Mouse (Mus musculus): ENCODE data around the gene Actl9.

The Actl9 gene

DNA sequence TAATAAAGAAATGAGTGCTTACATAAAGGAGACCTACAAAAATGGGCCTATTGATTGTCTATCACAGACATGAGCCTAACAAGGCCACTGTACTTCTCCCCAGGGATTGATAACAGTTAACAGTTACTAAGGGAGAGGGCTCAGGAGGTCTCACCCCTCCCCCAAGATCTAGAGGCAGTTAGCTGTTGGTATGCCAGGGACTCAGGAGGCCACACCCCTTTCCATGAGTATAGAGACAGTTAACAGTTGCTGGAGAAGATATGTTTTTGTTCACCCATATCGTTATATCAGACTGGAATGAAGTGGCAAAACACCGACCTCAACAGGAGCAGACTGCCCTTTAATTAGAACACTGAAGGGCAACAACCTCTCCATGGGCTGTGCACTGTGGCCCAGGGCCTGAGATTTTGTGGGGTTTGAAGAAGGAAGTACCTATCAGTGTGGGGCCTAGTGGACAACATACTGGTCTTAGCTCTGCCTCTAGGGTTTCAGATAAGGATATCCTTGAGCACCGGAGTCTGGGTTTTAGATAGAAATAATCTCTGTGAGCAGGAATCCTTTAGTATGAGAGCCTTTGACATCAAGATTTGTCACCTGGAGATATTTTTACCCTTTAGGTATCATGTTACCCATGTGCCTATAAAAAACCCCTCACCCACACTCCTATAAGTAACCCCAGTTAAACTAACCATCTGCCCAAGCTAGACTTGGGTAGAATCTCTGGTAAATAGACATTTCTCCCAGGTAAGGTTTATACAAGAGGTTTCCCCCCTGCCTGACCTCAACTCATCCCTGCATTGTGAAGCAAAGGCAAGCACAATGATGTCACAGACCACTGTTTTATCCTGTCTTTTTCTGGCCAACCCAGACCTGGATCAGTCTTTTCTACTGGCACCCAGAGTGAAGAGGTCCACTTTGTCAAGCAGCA is at the start of gene Actl9:
TSS of gene Actl9 (plus strand) at position 878 of the 928 bp plus-strand sequence.
- no peak for DNase-seq (ENCODE audit: extremely low read depth, insufficient read length, low spot score)

GRCm38 (mm10) chr17:33385705-33386104 is 47.0 kb upstream of the Actl9 start:
- no peak for DNase-seq (ENCODE audit: extremely low read depth, insufficient read length, low spot score)

GRCm38 (mm10) chr17:33392271-33392670 is 40.4 kb upstream of the Actl9 start:
- no peak for DNase-seq (ENCODE audit: extremely low read depth, insufficient read length, low spot score)

DNA sequence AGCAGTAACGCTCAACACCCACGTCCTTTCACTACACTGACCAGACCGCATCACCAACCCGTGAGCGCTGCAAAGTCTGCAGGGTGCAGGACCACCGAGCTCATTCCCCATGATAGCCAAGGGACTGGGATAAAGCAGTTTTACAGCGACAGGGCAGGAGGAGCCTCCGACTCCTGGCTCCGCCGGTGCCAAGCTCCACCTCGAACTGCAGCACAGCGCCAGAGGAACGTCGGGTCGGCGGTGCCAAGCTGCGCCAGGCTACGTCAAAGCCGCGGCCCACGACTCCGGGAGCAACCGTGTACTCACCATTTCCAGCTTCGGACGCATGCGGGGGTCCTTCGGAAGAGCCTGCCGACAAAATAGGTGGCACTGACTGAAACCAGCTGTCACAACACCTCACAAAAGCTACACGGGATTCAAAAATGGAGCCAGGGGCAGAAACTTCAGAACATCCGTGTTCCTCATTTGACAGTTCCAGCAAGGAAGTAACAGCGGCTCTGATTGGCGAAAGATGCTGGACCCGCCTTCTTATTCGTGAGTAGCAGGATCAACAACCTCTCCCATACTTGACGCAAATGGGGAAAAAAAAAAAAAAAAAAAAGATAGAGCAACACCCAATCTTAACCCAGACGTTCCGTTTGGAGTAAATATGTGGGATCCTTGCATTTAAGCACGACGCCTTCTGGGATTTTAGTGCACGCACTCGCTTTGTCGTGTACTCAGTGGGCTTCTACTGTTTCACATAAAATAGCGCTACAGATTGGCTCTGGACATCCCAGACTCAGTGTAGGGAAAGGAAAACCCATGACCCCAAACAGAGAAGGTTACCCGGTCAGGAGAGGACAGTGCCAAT is 38.3 kb upstream of the Actl9 start, which contains the start of gene Zfp101:
TSS of gene Zfp101 (minus strand) at position 460 of the 853 bp plus-strand sequence.
- DNase-seq (ENCODE audit: extremely low read depth, insufficient read length, low spot score) = peak; percentile 89

DNA sequence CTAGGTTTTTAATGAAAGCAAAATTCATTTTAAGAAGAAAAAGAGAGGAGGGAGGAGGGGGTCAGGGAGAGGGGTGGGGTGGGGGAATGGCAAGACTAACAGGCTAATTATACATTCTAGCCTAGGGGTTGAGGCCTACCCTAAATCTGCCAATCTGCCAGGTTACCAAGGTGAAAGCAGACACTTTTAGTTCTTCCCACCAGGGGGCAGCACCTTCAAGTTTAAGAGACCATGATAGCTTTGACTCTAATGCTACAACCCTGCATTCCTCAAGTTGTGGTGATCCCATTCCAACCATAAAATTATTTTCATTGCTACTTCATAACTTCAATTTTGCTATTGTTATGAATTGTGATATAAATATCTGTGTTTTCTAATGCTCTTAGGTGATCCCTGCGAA is 6.5 kb downstream of the Actl9 start:
- peak; percentile 15 for DNase-seq (ENCODE audit: extremely low read depth, insufficient read length, low spot score)

DNA sequence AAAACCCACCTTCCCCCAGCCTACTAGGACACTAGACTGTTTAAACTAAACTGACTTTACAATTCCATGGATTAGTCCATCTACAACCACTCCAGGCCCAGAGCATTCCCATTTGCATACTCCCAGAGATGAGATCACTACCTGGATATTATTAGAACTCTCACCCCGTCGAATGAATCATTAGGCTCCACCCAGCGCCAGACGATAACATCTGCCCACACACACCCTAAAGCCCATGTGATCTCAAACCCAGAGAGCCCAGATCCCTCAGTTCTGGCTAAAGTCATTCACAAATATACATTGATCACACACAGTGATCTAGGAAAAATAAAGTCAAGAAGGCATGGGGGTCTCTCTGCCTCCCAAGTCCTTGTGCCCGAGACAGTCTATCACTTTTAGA is 7.2 kb downstream of the Actl9 start:
- peak; percentile 33 for DNase-seq (ENCODE audit: extremely low read depth, insufficient read length, low spot score)

- DNase-seq (ENCODE audit: extremely low read depth, insufficient read length, low spot score) = no peak
Observed at GRCm38 (mm10) chr17:33441159-33441558, 8.5 kb downstream of the Actl9 start.

DNA sequence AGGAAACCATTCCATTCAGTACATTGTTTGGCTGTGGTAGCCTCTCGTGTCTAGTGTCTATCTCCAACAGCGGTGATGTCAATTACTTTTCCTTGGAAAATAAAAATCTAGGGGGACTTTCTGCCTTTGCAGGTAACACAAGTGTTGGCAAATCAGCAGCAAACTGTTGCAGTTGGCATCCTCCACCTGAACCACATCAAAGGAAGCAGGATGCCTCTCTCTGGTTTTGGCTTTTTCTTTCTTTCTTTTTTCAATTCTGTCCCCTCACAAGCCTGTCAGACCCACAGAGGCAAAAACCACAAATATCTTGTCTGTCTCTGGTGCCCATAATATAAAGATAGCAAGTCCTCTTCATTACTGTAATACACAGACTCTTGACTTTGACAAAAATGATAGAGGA is 23.9 kb downstream of the Actl9 start:
- no peak for DNase-seq (ENCODE audit: extremely low read depth, insufficient read length, low spot score)

GRCm38 (mm10) chr17:33471206-33471605 is 38.5 kb downstream of the Actl9 start:
- DNase-seq (ENCODE audit: extremely low read depth, insufficient read length, low spot score) = no peak
